Mouse (Mus musculus): ENCODE results near the gene Adam23. TPM values are rescaled to one million over a fixed set of nuclear protein-coding genes. Genes with fewer than 3 reads are reported as not detected.

Gene Adam23
- not detected for polyA plus RNA-seq (2017; shearing (Covaris generic))

GRCm38 (mm10) chr1:63445656-63446046, at the start of gene Adam23:
Gene Adam23 (plus strand): TSS chr1:63445891.
- ATAC-seq: no peak

DNA sequence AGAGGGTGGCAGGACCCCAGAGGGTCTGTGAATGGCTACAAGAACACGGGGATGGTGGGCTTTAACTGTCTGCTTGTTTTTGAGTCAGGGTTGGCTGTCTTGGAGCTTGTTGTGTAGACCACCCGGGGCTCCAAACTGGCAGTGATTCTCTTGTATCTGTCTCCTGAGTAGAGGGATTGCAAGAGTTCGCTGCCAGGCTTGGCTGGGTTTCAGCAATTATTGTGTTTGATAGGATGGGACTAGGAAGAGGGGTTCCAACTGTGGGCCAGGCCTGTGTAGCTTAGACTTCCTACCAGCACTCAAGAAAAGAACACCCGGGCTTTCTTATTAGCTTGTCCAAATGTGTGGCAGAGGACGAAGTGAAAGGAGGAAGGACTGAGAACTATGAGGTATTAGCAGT, 44.6 kb upstream of the Adam23 start:
- ATAC-seq: no peak

DNA sequence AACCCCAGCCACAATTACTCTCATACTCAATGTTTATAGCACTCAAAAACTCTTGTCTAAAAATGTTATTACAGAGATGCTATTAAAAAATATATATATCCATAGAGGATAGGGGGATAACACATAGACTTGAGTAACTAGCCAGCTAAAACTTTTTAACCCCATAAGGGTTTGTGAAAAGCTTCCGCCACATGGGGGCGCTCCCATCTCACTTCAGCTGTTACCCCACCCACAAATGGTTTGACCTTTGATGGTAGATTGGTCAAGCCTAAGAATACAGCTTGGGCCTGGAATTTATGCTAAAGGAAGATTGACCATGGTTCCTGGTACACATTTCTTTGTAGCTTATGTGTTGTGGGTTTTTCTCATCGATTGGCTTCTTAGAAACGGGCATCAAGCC, 42.1 kb upstream of the Adam23 start:
- ATAC-seq: no peak

GRCm38 (mm10) chr1:63408344-63408743, 37.3 kb upstream of the Adam23 start:
- ATAC-seq: no peak

GRCm38 (mm10) chr1:63418491-63418890, 27.2 kb upstream of the Adam23 start:
- no peak for ATAC-seq

DNA sequence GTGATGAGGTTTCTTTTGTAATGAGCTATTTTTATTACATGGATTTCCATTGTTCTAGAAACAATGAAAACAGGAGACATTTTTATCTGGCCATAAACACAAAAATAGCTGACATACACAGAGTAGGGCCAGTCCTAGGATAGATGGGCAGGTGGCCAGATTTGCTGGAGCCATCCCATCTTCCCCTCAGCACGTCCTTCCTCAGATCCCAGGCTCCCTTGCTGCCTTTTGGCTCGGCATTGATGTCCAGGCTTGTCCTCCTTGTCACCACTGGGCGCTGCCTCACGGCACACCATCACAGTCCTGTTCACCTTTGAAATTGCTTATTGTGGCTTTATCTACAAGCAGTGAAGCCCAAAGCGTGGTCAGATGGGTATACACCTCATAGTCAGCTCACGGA, 15.0 kb upstream of the Adam23 start:
- ATAC-seq: no peak

DNA sequence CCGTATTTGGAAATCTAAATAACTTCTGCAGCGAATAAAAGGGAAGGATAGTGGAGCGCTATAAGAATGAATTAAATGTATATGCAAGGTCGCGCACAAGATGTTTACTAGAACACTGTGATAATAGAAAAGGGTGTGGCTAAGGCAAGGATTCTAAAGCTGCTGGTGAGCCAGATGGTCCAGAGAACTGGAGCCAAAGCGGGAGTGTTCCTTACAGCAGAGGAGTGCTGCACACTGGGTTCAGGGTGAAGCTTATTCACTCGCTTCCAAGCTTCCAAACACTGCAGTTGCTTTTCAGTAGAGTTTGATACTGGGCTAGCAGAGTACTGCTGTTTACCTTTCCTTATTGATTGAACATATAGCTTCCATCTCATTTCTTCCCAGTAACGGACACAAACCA, 14.5 kb upstream of the Adam23 start:
- ATAC-seq: no peak

DNA sequence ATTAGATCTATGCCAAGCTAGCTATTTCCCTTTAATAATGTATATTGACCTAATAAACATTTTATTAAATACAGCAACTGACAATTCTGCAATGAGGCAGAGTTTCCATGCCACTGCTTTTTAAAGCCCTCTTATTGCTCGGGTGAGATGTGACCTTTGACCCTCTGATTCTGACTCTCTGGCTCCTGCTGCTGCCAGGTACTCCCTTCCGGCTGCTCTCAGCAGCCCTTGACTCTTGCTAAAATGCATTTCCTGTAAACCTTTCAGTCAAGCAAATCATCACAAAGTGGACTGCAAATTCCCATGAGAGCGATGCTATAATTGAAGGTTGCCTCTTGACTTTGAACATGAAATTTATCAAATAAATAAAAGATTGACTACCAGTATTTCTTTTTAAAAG, 13.8 kb upstream of the Adam23 start:
- ATAC-seq: no peak

DNA sequence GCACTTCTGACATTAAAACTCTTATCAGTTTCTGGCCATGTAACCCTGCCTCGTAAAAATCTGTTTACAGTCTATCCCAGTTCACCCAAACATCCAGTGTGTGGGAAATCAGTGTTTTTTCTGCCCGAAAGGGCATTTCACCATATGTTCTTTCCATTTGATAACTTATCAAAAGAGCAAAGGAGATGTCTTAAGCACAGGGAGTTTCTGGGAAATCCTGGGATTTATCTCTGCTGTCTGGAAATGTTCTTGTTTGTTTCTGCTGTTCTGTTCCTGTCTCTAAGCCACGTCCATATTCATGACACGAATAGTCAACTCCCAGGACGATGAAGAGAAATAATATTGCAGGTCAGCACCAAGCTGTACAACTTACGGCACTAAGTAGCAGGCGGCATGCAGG, 11.6 kb upstream of the Adam23 start:
- ATAC-seq: no peak

- no peak for ATAC-seq
These were observed 8.2 kb upstream of the Adam23 start for GRCm38 (mm10) chr1:63437529-63437928.

DNA sequence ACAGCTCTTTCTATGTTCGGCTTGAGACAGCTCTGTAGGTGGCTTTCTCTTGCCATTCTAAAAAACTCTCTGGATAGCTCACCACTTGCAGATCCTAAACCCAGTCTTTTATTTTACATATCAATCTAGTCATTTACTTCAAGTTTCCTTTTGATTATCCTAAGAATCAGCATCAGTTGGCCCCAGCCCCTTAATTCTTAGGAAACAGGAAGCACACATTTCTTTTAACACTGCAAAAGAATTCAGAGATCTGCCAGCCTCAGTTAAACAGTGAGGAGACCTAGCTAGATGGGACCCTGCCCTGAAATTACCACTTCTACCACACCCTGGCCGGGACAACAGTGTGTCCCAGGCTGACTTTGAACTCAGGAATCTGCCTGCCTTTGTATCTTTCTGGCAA, 3.5 kb upstream of the Adam23 start:
- ATAC-seq: no peak

- ATAC-seq: no peak
These were observed 3.1 kb upstream of the Adam23 start for GRCm38 (mm10) chr1:63442616-63443015.

DNA sequence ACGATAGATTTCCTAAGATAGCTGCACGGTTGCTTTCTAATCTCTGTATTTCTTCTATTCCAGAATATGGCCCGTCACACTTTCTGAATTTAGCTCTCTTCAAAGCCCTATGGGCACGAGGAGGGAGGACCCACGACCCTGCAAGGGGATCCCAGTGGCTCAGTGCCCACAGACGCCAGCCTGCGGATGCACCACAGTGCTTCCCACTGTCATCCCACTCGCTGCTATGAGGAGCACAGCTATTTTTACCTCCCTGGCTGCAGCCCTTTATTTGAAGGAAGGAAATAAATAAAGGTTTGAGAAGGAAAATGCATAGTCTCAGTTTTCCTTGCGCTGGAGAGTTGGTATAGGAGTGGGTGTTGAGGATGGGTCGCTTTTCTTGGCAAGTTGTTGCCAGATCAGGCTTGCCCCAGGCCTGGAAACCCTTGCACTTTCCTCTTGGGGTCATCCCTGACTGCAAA, 512 bp upstream of the Adam23 start:
- no peak for ATAC-seq

GRCm38 (mm10) chr1:63446047-63446704, 485 bp downstream of the Adam23 start:
- ATAC-seq: no peak

DNA sequence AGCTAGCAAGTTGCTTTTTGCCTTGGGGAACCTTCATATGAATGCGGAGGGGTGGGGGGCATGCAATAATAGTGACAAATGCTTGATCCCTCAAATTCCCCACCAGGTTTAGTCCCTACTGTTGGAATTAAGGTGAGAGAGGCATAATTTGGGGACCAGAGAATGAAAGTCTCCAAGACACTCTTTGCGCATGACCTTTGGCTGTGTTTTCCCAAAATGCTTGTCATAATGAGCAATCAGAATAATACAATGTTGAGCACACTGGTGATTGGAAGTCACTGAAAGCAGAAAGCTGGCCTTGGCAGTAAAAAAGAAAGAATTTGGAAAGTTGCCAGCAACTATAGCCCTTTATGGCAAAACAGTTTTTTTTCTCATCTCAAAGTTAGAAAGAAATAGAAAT, 1.0 kb downstream of the Adam23 start:
- no peak for ATAC-seq

GRCm38 (mm10) chr1:63450091-63450490, 4.4 kb downstream of the Adam23 start:
- no peak for ATAC-seq

DNA sequence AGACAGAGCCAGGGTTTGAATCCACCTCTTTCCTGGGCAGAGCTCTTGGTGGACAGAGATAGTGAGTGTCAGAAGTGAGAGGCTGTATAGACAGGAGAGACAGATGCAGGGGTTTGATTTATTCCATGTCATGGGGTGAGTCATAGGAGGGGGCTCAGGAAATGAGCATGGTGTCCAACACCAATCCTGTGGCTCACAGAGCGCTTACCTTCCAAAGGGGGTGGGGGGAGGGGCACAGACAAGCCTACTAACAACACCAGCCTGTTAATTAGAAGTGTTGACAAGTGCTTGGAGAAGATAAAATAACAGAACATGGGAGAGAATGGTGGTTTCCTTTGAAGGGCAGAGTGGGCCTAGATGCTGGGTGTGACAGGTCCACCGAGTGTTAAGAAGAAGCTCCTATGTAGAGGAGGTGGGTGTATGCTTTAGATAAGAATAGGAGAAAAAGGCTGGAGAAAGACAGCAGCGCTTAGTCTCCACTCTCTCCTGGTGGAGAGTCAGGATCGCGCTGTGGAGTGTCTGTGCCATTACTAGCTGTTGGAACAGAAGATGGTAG, 7.7 kb downstream of the Adam23 start:
- no peak for ATAC-seq

DNA sequence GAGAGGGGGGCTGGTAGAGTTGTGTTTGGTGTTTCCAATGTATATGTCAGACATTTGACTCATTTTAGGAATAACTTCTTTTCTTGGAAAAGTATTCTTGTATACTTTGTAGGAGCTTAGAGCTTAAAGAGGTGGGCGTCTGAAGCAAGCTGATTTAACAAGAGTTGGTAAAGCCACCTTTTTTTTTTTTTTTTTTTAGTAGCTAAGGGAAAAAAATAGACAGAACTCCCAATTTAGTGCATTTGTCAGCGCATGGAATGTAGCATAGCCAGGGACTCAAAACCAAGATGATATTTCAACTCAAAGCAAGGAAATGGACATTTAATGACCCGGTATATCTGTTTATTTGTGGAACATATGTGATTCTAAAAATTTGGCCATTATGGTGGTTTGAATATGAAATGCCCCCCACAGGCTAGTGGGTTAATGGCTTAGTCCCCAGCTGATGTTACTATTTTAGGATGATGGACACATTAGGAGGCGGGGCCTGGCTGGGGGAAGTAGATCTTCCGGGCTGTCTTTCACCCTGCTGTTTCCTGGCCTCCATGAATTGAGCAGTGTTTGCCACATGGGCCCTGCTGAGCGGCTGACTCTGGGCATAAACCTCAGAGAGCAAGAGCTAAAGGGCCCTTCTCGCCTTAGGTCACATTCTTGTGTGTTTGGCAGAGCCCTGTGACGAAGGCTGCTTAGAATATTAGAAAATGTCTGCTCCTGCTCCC, 12.3 kb downstream of the Adam23 start:
- ATAC-seq: no peak

- no peak for ATAC-seq
These were observed 13.5 kb downstream of the Adam23 start for GRCm38 (mm10) chr1:63459151-63459550.

DNA sequence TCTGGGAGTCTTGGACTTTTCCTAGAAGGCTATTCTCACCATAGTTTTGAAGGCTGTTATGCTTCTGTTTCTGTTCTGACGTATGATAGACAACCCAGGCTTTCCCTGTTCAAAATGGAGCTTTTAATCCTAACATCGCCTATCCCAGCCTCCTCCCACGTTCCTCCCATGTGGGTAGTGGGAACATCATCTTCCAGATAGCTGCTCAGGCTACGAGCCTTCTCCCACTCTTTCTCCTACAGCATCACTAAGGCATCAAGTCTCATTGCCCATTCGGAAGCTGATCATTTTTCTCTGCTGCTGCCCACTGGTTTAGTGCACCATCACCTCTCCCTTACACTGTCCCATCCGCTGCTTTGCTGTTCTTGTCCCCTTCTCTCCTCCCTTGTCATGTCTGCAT, 14.2 kb downstream of the Adam23 start:
- ATAC-seq: no peak

DNA sequence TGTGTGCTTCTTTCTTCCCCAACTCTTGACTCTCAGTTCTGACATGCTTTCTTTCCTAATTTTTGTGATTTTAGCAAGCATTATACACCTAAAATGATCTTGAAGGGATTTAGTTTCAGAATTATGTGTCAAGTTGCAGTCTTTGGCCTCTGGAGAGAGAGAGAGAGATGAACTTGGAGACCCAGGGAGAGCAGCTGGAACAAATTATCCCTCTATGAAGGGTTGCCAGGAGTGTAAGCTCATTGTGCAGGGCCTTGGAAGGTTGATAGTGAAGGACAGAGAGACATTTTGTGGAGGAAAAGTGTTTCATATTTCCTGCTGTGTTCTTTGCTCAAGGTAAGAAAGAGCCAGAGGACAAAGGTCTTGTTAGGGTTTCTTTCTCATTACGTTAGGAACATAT, 18.8 kb downstream of the Adam23 start:
- no peak for ATAC-seq

- no peak for ATAC-seq
These were observed 27.6 kb downstream of the Adam23 start for GRCm38 (mm10) chr1:63473272-63473671.

GRCm38 (mm10) chr1:63473696-63474095, 28.0 kb downstream of the Adam23 start:
- ATAC-seq: no peak

GRCm38 (mm10) chr1:63478946-63479345, 33.3 kb downstream of the Adam23 start:
- no peak for ATAC-seq

Measured in activated CD4-positive, CD25-positive, alpha-beta regulatory T cell, adult 4 months (primary cell).